Mouse (Mus musculus): Measurements from ENCODE around the gene Gm2663.

DNA sequence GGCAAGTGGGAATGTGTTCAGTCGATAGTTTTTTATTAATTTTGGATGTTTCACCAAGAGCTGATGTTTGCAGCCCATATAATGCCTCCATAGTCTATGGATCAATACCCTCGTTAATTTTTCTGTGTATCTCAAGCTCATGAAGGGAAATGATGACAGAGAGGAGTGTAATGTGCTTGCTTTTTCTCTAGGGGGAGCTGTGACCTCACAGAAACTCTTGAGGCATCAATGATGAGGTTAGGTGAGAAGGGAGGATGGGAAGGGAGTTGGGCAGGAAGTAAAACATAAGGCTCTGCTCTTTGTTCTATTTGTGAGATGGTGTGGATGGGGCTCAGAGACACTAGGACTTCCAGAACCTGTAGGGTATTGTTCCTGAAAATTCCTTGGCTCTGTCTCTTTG is 47.3 kb upstream of the Gm2663 start:
- TF ChIP-seq POLR2A (IDR thresholded peaks at IDR 0.05; ENCODE audit: insufficient read depth, low read depth, low read length) (no peak), CTCF (IDR thresholded peaks at IDR 0.05; ENCODE audit: insufficient read depth, low read depth, low read length) (no peak)
